Mouse (Mus musculus) limb, embryonic 15.5 days (tissue): Measurements from ENCODE around the gene Mpdz. TPM values are rescaled to one million over a fixed set of nuclear protein-coding genes. Genes with fewer than 3 reads are reported as not detected.

ENCODE experiments used
- ATAC-seq: fragments of 200-750 bp; cut with Nextera tagmentation; 2 replicates; pipeline ENCODE4 v1.8.0; 2017; ENCODE audit warnings: low read depth, moderate TSS enrichment; ENCODE audit not compliant: insufficient number of reproducible peaks, low FRiP score, low TSS enrichment
- H3K27ac ChIP-seq: fragments of 300-500 bp; sonication (generic); 2 replicates; pipeline ENCODE4 v1.5.1; 2015; ENCODE audit warnings: moderate library complexity, mild to moderate bottlenecking, inconsistent platforms
- H3K27me3 ChIP-seq: fragments of 300-500 bp; sonication (generic); 2 replicates; pipeline ENCODE4 v1.6.1; 2015; ENCODE audit warnings: inconsistent platforms
- H3K36me3 ChIP-seq: fragments of 300-500 bp; sonication (generic); 2 replicates; pipeline ENCODE4 v1.6.1; 2015; ENCODE audit warnings: inconsistent platforms
- H3K4me1 ChIP-seq: fragments of 300-500 bp; sonication (generic); 2 replicates; pipeline ENCODE4 v1.6.1; 2015; ENCODE audit warnings: inconsistent platforms
- H3K4me2 ChIP-seq: fragments of 300-500 bp; sonication (generic); 2 replicates; pipeline ENCODE4 v1.6.1; 2015; ENCODE audit warnings: mild to moderate bottlenecking, inconsistent platforms
- H3K4me3 ChIP-seq: fragments of 300-500 bp; sonication (generic); 2 replicates; pipeline ENCODE4 v1.5.1; 2015; ENCODE audit warnings: mild to moderate bottlenecking, inconsistent platforms
- H3K9ac ChIP-seq: fragments of 300-500 bp; sonication (generic); 2 replicates; pipeline ENCODE4 v1.6.1; 2015; ENCODE audit warnings: inconsistent platforms
- H3K9me3 ChIP-seq: fragments of 300-500 bp; sonication (generic); 2 replicates; pipeline ENCODE4 v1.6.1; 2016; ENCODE audit warnings: inconsistent platforms
- WGBS: fragments of 180-500 bp; shearing (Covaris S2); methylation state at CpG from one replicate; pipeline ENCODE4 v1.1.7; 2015; 5-methylcytosine and 5-hydroxymethylcytosine counted together
- polyA plus RNA-seq: library from polyadenylated mRNA; unstranded; fragments of >200 nt; fragmentation: Nextera tagmentation; extraction: Ambion mirVana; gene quantifications from 2 replicates; pipeline ENCODE4 v1.2.1, GENCODE M21; 2015

Gene Mpdz
- polyA plus RNA-seq, 1 experiment from 2014 or later = 34.4 TPM

- H3K4me2 ChIP-seq = no peak overlapping the region
These were observed 951 bp upstream of the Mpdz start for GRCm38 (mm10) chr4:81443566-81443965.

GRCm38 (mm10) chr4:81433961-81434360, 8.7 kb downstream of the Mpdz start:
- Histone ChIP-seq H3K36me3 (no peaks in the 10 kb centered on the region), H3K27ac (no peak overlapping the region), H3K4me2 (no peak overlapping the region), H3K27me3 (no peaks in the 10 kb centered on the region), H3K9me3 (no peaks in the 10 kb centered on the region), H3K9ac (no peak overlapping the region), H3K4me1 (peaks cover 6% of the 10 kb centered on the region; the same call in 1 of the 2 replicates), H3K4me3 (no peak overlapping the region)
- ATAC-seq = no peak
- 82% methylated on average over 3 of the region's 3 CpGs for WGBS

More at GRCm38 (mm10) chr4:81443566-81443965, 951 bp upstream of the Mpdz start:
- Histone ChIP-seq H3K27ac (no peak overlapping the region), H3K4me3 (no peak overlapping the region), H3K36me3 (no peaks in the 10 kb centered on the region), H3K4me1 (peaks cover 8% of the 10 kb centered on the region; the same call in 1 of the 2 replicates), H3K9me3 (no peaks in the 10 kb centered on the region), H3K27me3 (no peaks in the 10 kb centered on the region), H3K9ac (no peak overlapping the region)
- no peak for ATAC-seq
- WGBS = 83% methylated on average over 5 of the region's 5 CpGs

GRCm38 (mm10) chr4:81430826-81431225, 11.8 kb downstream of the Mpdz start:
- H3K27me3 ChIP-seq = no peaks in the 10 kb centered on the region

GRCm38 (mm10) chr4:81430105-81430504, 12.5 kb downstream of the Mpdz start:
- H3K9ac ChIP-seq = no peak overlapping the region
- no peaks in the 10 kb centered on the region for H3K36me3 ChIP-seq
- no peaks in the 10 kb centered on the region for H3K9me3 ChIP-seq
- peak overlapping the region; percentile 50 for H3K27ac ChIP-seq
- no peak overlapping the region for H3K4me2 ChIP-seq
- 59% methylated on average over 3 of the region's 3 CpGs for WGBS
- peaks cover 6% of the 10 kb centered on the region; the same call in 1 of the 2 replicates for H3K4me1 ChIP-seq
- no peak overlapping the region for H3K4me3 ChIP-seq
- no peaks in the 10 kb centered on the region for H3K27me3 ChIP-seq
- no peak for ATAC-seq

More at GRCm38 (mm10) chr4:81430826-81431225, 11.8 kb downstream of the Mpdz start:
- no peaks in the 10 kb centered on the region for H3K9me3 ChIP-seq
- no peak for ATAC-seq
- 69% methylated on average over 4 of the region's 4 CpGs for WGBS
- no peak overlapping the region for H3K4me2 ChIP-seq
- H3K4me1 ChIP-seq = peaks cover 6% of the 10 kb centered on the region; the same call in 1 of the 2 replicates
- H3K9ac ChIP-seq = no peak overlapping the region
- no peak overlapping the region for H3K4me3 ChIP-seq
- no peak overlapping the region for H3K27ac ChIP-seq
- H3K36me3 ChIP-seq = no peaks in the 10 kb centered on the region

- no peak overlapping the region for H3K9ac ChIP-seq
- H3K4me1 ChIP-seq = peaks cover 6% of the 10 kb centered on the region; the same call in 1 of the 2 replicates
- H3K27me3 ChIP-seq = no peaks in the 10 kb centered on the region
- no peaks in the 10 kb centered on the region for H3K36me3 ChIP-seq
- H3K4me3 ChIP-seq = no peak overlapping the region
- H3K9me3 ChIP-seq = no peaks in the 10 kb centered on the region
- no peak for ATAC-seq
- H3K4me2 ChIP-seq = no peak overlapping the region
- WGBS = 60% methylated on average over 2 of the region's 2 CpGs
- peak overlapping the region; percentile 50 for H3K27ac ChIP-seq
These were observed 12.9 kb downstream of the Mpdz start for GRCm38 (mm10) chr4:81429670-81430069.

GRCm38 (mm10) chr4:81423556-81423955, 19.1 kb downstream of the Mpdz start:
- 84% methylated on average over 1 of the region's 1 CpGs for WGBS
- Histone ChIP-seq H3K9ac (no peak overlapping the region), H3K27ac (no peak overlapping the region), H3K9me3 (no peaks in the 10 kb centered on the region), H3K4me1 (no peaks in the 10 kb centered on the region), H3K4me3 (no peak overlapping the region), H3K4me2 (no peak overlapping the region), H3K36me3 (no peaks in the 10 kb centered on the region), H3K27me3 (no peaks in the 10 kb centered on the region)
- ATAC-seq = no peak

- 80% methylated on average over 2 of the region's 2 CpGs for WGBS
- Histone ChIP-seq H3K4me2 (no peak overlapping the region), H3K4me1 (no peaks in the 10 kb centered on the region), H3K4me3 (no peak overlapping the region), H3K9me3 (no peaks in the 10 kb centered on the region), H3K36me3 (no peaks in the 10 kb centered on the region), H3K9ac (no peak overlapping the region), H3K27ac (no peak overlapping the region), H3K27me3 (no peaks in the 10 kb centered on the region)
- no peak for ATAC-seq
These were observed 21.0 kb downstream of the Mpdz start for GRCm38 (mm10) chr4:81421621-81422020.

GRCm38 (mm10) chr4:81415324-81416026, 27.1 kb downstream of the Mpdz start:
- no peak overlapping the region for H3K9ac ChIP-seq
- H3K27ac ChIP-seq = no peak overlapping the region
- no peak for ATAC-seq
- no peaks in the 10 kb centered on the region for H3K27me3 ChIP-seq
- H3K9me3 ChIP-seq = no peaks in the 10 kb centered on the region
- WGBS = 81% methylated on average over 10 of the region's 10 CpGs
- no peaks in the 10 kb centered on the region for H3K4me1 ChIP-seq
- H3K4me2 ChIP-seq = no peak overlapping the region
- H3K4me3 ChIP-seq = no peak overlapping the region
- peaks cover 10% of the 10 kb centered on the region; the same call in 1 of the 2 replicates for H3K36me3 ChIP-seq

GRCm38 (mm10) chr4:81414684-81415323, 27.8 kb downstream of the Mpdz start:
- Histone ChIP-seq H3K9ac (no peak overlapping the region), H3K27ac (no peak overlapping the region)
- ATAC-seq = no peak

GRCm38 (mm10) chr4:81396883-81397282, 45.7 kb downstream of the Mpdz start:
- WGBS = 64% methylated on average over 6 of the region's 6 CpGs
- ATAC-seq = no peak
- no peaks in the 10 kb centered on the region for H3K36me3 ChIP-seq
- H3K4me1 ChIP-seq = no peaks in the 10 kb centered on the region
- H3K27me3 ChIP-seq = no peaks in the 10 kb centered on the region
- no peak overlapping the region for H3K27ac ChIP-seq
- no peak overlapping the region for H3K4me2 ChIP-seq
- H3K4me3 ChIP-seq = no peak overlapping the region
- no peak overlapping the region for H3K9ac ChIP-seq
- no peaks in the 10 kb centered on the region for H3K9me3 ChIP-seq

More at GRCm38 (mm10) chr4:81414684-81415323, 27.8 kb downstream of the Mpdz start:
- Histone ChIP-seq H3K9me3 (no peaks in the 10 kb centered on the region), H3K4me3 (no peak overlapping the region), H3K4me1 (no peaks in the 10 kb centered on the region), H3K27me3 (no peaks in the 10 kb centered on the region), H3K36me3 (peaks cover 10% of the 10 kb centered on the region; the same call in 1 of the 2 replicates), H3K4me2 (no peak overlapping the region)
- WGBS = 93% methylated on average over 8 of the region's 8 CpGs

GRCm38 (mm10) chr4:81392869-81393268, 49.7 kb downstream of the Mpdz start:
- no peaks in the 10 kb centered on the region for H3K27me3 ChIP-seq
- no peaks in the 10 kb centered on the region for H3K9me3 ChIP-seq
- WGBS = 95% methylated on average over 3 of the region's 3 CpGs
- no peak overlapping the region for H3K4me3 ChIP-seq
- H3K9ac ChIP-seq = no peak overlapping the region
- H3K4me1 ChIP-seq = peaks cover 5% of the 10 kb centered on the region; the same call in 1 of the 2 replicates
- no peak overlapping the region for H3K27ac ChIP-seq
- no peaks in the 10 kb centered on the region for H3K36me3 ChIP-seq
- no peak overlapping the region for H3K4me2 ChIP-seq
- no peak for ATAC-seq

- Histone ChIP-seq H3K27me3 (no peaks in the 10 kb centered on the region), H3K9me3 (no peaks in the 10 kb centered on the region), H3K27ac (no peak overlapping the region), H3K36me3 (peaks cover 5% of the 10 kb centered on the region; the same call in 1 of the 2 replicates), H3K4me1 (peaks cover 5% of the 10 kb centered on the region; the same call in 1 of the 2 replicates), H3K4me3 (no peak overlapping the region), H3K4me2 (no peak overlapping the region), H3K9ac (no peak overlapping the region)
- ATAC-seq = no peak
These were observed 53.4 kb downstream of the Mpdz start for GRCm38 (mm10) chr4:81389263-81389662.
